Mouse (Mus musculus): ENCODE data around the gene Taf12.

Taf12 gene

GRCm38 (mm10) chr4:132311209-132311608, 37.0 kb downstream of the Taf12 start:
- no peak for DNase-seq (ENCODE audit: low read depth, low spot score)

GRCm38 (mm10) chr4:132311801-132312200, 37.6 kb downstream of the Taf12 start:
- no peak for DNase-seq (ENCODE audit: low read depth, low spot score)

GRCm38 (mm10) chr4:132312627-132313026, 38.5 kb downstream of the Taf12 start:
- no peak for DNase-seq (ENCODE audit: low read depth, low spot score)

- DNase-seq (ENCODE audit: low read depth, low spot score) = no peak
Measured at GRCm38 (mm10) chr4:132315711-132316110, 41.5 kb downstream of the Taf12 start.

- DNase-seq (ENCODE audit: low read depth, low spot score) = no peak
Measured at GRCm38 (mm10) chr4:132326481-132326880, 52.3 kb downstream of the Taf12 start.

GRCm38 (mm10) chr4:132328391-132328982, 54.3 kb downstream of the Taf12 start:
- DNase-seq (ENCODE audit: low read depth, low spot score) = no peak

GRCm38 (mm10) chr4:132329115-132329834, 55.1 kb downstream of the Taf12 start, which contains the start of gene Trnau1ap:
Trnau1ap (minus strand) TSS chr4:132329538.
- DNase-seq (ENCODE audit: low read depth, low spot score) = peak; percentile 96

- DNase-seq (ENCODE audit: low read depth, low spot score) = no peak
Measured at GRCm38 (mm10) chr4:132329835-132330354, 55.7 kb downstream of the Taf12 start.

GRCm38 (mm10) chr4:132331960-132332359, 57.8 kb downstream of the Taf12 start:
- DNase-seq (ENCODE audit: low read depth, low spot score) = no peak

GRCm38 (mm10) chr4:132332880-132333279, 58.7 kb downstream of the Taf12 start:
- no peak for DNase-seq (ENCODE audit: low read depth, low spot score)

- DNase-seq (ENCODE audit: low read depth, low spot score) = no peak
Measured at GRCm38 (mm10) chr4:132338943-132339342, 64.8 kb downstream of the Taf12 start.

GRCm38 (mm10) chr4:132341451-132341850, 67.3 kb downstream of the Taf12 start:
- no peak for DNase-seq (ENCODE audit: low read depth, low spot score)

- DNase-seq (ENCODE audit: low read depth, low spot score) = peak; percentile 33
Measured at GRCm38 (mm10) chr4:132344403-132345134, 70.4 kb downstream of the Taf12 start.
